Mouse (Mus musculus) MEL (cell line): ENCODE measurements around the gene Znrf1. TPM values are rescaled to one million over a fixed set of nuclear protein-coding genes. Genes with fewer than 3 reads are reported as not detected.

Source experiments
- DNase-seq: peaks from one replicate; pipeline ENCODE4 v3.0.0; 2011; ENCODE audit warnings: low read depth, low spot score
- H3K27ac ChIP-seq: 2 replicates; pipeline ENCODE4 v1.5.1; 2012; ENCODE audit warnings: low read depth, mild to moderate bottlenecking, control low read depth, low read length, moderate library complexity; ENCODE audit not compliant: control insufficient read depth
- H3K27me3 ChIP-seq, 2 experiments: fragments of 150-350 bp in 1 of 2; sonication (generic) in 1 of 2; 2 replicates each; pipeline ENCODE4 v1.6.1; 2012; ENCODE audit warnings: low read length in 2 of 2, mild to moderate bottlenecking in 2 of 2, improper control_type of control experiment in 1 of 2, moderate library complexity in 1 of 2; ENCODE audit not compliant: insufficient read depth in 2 of 2, control insufficient read depth in 1 of 2
- H3K36me3 ChIP-seq, 2 experiments: 2 replicates each; pipeline ENCODE4 v1.6.1; 2012 to 2014; ENCODE audit warnings: low read length in 2 of 2, improper control_type of control experiment in 1 of 2, inconsistent platforms in 1 of 2, mild to moderate bottlenecking in 1 of 2; ENCODE audit not compliant: insufficient read depth in 2 of 2, control insufficient read depth in 1 of 2
- H3K4me1 ChIP-seq, 2 experiments: fragments of 150-350 bp in 1 of 2; sonication (generic) in 1 of 2; 2 replicates each; pipeline ENCODE4 v1.6.1; 2012; ENCODE audit warnings: low read length in 2 of 2, improper control_type of control experiment in 1 of 2, mild to moderate bottlenecking in 1 of 2; ENCODE audit not compliant: insufficient read depth in 2 of 2, control insufficient read depth in 1 of 2
- H3K4me3 ChIP-seq, 2 experiments: fragments of 150-350 bp in 1 of 2; sonication (generic) in 1 of 2; 2 replicates each; pipeline ENCODE4 v1.5.1; 2012; ENCODE audit warnings: low read depth in 2 of 2, low read length in 2 of 2, mild to moderate bottlenecking in 2 of 2, moderate library complexity in 2 of 2, control low read depth in 1 of 2, improper control_type of control experiment in 1 of 2; ENCODE audit not compliant: control insufficient read depth in 1 of 2, insufficient read depth in 1 of 2
- H3K79me2 ChIP-seq: 2 replicates; pipeline ENCODE4 v1.6.1; 2012; ENCODE audit warnings: mild to moderate bottlenecking, low read length, moderate library complexity; ENCODE audit not compliant: control insufficient read depth, poor library complexity, insufficient read depth
- H3K9ac ChIP-seq: 2 replicates; pipeline ENCODE4 v1.6.1; 2012; ENCODE audit warnings: low read depth, mild to moderate bottlenecking, control low read depth, low read length, moderate library complexity; ENCODE audit not compliant: control insufficient read depth, poor library complexity, severe bottlenecking
- H3K9me3 ChIP-seq: fragments of 150-350 bp; sonication (generic); replicated peaks from 2 replicates; pipeline ENCODE4 v1.6.1; 2012; ENCODE audit warnings: mild to moderate bottlenecking, low read length, improper control_type of control experiment, moderate library complexity; ENCODE audit not compliant: insufficient read depth
- BHLHE40 ChIP-seq: IDR thresholded peaks from 2 replicates; pipeline ENCODE4 v1.6.1; 2012; ENCODE audit warnings: low read depth, mild to moderate bottlenecking, inconsistent platforms, low read length, improper control_type of control experiment, borderline replicate concordance
- CHD1 ChIP-seq: IDR thresholded peaks from 2 replicates; pipeline ENCODE4 v1.6.1; 2012; ENCODE audit warnings: low read depth, mild to moderate bottlenecking, inconsistent platforms, low read length, improper control_type of control experiment
- CTCF ChIP-seq, 3 experiments: IDR thresholded peaks in 2 of 3; conservative IDR thresholded peaks in 1 of 3; 2 replicates each; pipeline ENCODE4 v1.5.1; 2011 to 2012; ENCODE audit warnings: low read length in 3 of 3, low read depth in 2 of 3, mild to moderate bottlenecking in 2 of 3, improper control_type of control experiment in 1 of 3, inconsistent platforms in 1 of 3, mixed read lengths in 1 of 3, moderate library complexity in 1 of 3; ENCODE audit not compliant: control insufficient read depth in 1 of 3, insufficient read depth in 1 of 3, poor library complexity in 1 of 3, severe bottlenecking in 1 of 3
- ELF1 ChIP-seq: IDR thresholded peaks from 2 replicates; pipeline ENCODE4 v1.6.1; 2014; ENCODE audit warnings: low read depth, mild to moderate bottlenecking, inconsistent platforms, low read length, improper control_type of control experiment, moderate library complexity
- EP300 ChIP-seq, 2 experiments: IDR thresholded peaks; 2 replicates each; pipeline ENCODE4 v1.6.1; 2011; ENCODE audit warnings: improper control_type of control experiment in 2 of 2, low read length in 2 of 2, low read depth in 1 of 2, mild to moderate bottlenecking in 1 of 2
- ETS1 ChIP-seq: IDR thresholded peaks from 2 replicates; pipeline ENCODE4 v1.6.1; 2012; ENCODE audit warnings: low read depth, mild to moderate bottlenecking, inconsistent platforms, low read length, improper control_type of control experiment, moderate library complexity
- GABPA ChIP-seq: IDR thresholded peaks from 2 replicates; pipeline ENCODE4 v1.6.1; 2012; ENCODE audit warnings: low read depth, mild to moderate bottlenecking, inconsistent platforms, low read length, improper control_type of control experiment, moderate library complexity
- HCFC1 ChIP-seq: IDR thresholded peaks from 2 replicates; pipeline ENCODE4 v1.6.1; 2012; ENCODE audit warnings: low read depth, mild to moderate bottlenecking, inconsistent platforms, low read length, improper control_type of control experiment, moderate library complexity
- KAT2A ChIP-seq: conservative IDR thresholded peaks from 2 replicates; pipeline ENCODE4 v1.6.1; 2012; ENCODE audit warnings: low read depth, low read length, improper control_type of control experiment, inconsistent platforms
- MAX ChIP-seq: IDR thresholded peaks from 2 replicates; pipeline ENCODE4 v1.6.1; 2011; ENCODE audit warnings: low read length, improper control_type of control experiment
- MAZ ChIP-seq: IDR thresholded peaks from 2 replicates; pipeline ENCODE4 v1.6.1; 2012; ENCODE audit warnings: low read depth, mild to moderate bottlenecking, inconsistent platforms, low read length, improper control_type of control experiment
- MEF2A ChIP-seq: IDR thresholded peaks from 2 replicates; pipeline ENCODE4 v1.6.1; 2014; ENCODE audit warnings: low read depth, mild to moderate bottlenecking, inconsistent platforms, low read length, improper control_type of control experiment; ENCODE audit not compliant: poor library complexity, insufficient replicate concordance, severe bottlenecking; ENCODE audit errors: extremely low read depth
- MYB ChIP-seq: IDR thresholded peaks from 2 replicates; pipeline ENCODE4 v1.6.1; 2011; ENCODE audit warnings: mild to moderate bottlenecking, low read depth, low read length, improper control_type of control experiment
- NELFE ChIP-seq: IDR thresholded peaks from 2 replicates; pipeline ENCODE4 v1.6.1; 2011; ENCODE audit warnings: low read depth, low read length, improper control_type of control experiment
- NRF1 ChIP-seq: IDR thresholded peaks from 2 replicates; pipeline ENCODE4 v1.6.1; 2014; ENCODE audit warnings: low read depth, mild to moderate bottlenecking, inconsistent platforms, low read length, improper control_type of control experiment, moderate library complexity; ENCODE audit not compliant: poor library complexity, insufficient read depth, severe bottlenecking
- POLR2A ChIP-seq, 2 experiments: IDR thresholded peaks; 2 replicates each; pipeline ENCODE4 v1.6.1; 2011 to 2012; ENCODE audit warnings: low read length in 2 of 2, mild to moderate bottlenecking in 2 of 2, control low read depth in 1 of 2, improper control_type of control experiment in 1 of 2, low read depth in 1 of 2, moderate library complexity in 1 of 2; ENCODE audit not compliant: control insufficient read depth in 1 of 2, insufficient read depth in 1 of 2, poor library complexity in 1 of 2
- POLR2AphosphoS2 ChIP-seq: IDR thresholded peaks from 2 replicates; pipeline ENCODE4 v1.6.1; 2011; ENCODE audit warnings: low read length, improper control_type of control experiment
- POLR2AphosphoS5 ChIP-seq: IDR thresholded peaks from 2 replicates; pipeline ENCODE4 v1.6.1; 2012; ENCODE audit warnings: low read depth, borderline replicate concordance, mild to moderate bottlenecking, inconsistent platforms, low read length, moderate library complexity, mixed read lengths
- RAD21 ChIP-seq: IDR thresholded peaks from 2 replicates; pipeline ENCODE4 v1.6.1; 2011; ENCODE audit warnings: mild to moderate bottlenecking, low read depth, low read length, improper control_type of control experiment
- RCOR1 ChIP-seq: IDR thresholded peaks from 2 replicates; pipeline ENCODE4 v1.6.1; 2012; ENCODE audit warnings: low read depth, mild to moderate bottlenecking, inconsistent platforms, low read length, improper control_type of control experiment
- SIN3A ChIP-seq: IDR thresholded peaks from 2 replicates; pipeline ENCODE4 v1.6.1; 2012; ENCODE audit warnings: low read length, improper control_type of control experiment, inconsistent platforms
- SMC3 ChIP-seq: IDR thresholded peaks from 2 replicates; pipeline ENCODE4 v1.6.1; 2011; ENCODE audit warnings: low read depth, low read length, improper control_type of control experiment
- TAL1 ChIP-seq: IDR thresholded peaks from 2 replicates; pipeline ENCODE4 v1.6.1; 2012; ENCODE audit warnings: mild to moderate bottlenecking, inconsistent platforms, low read length, moderate library complexity, mixed read lengths
- TBP ChIP-seq: IDR thresholded peaks from 2 replicates; pipeline ENCODE4 v1.8.0; 2011; ENCODE audit warnings: low read depth, low read length, improper control_type of control experiment
- TCF12 ChIP-seq: IDR thresholded peaks from 2 replicates; pipeline ENCODE4 v1.6.1; 2014; ENCODE audit warnings: low read depth, mild to moderate bottlenecking, inconsistent platforms, low read length, improper control_type of control experiment, moderate library complexity
- UBTF ChIP-seq: IDR thresholded peaks from 2 replicates; pipeline ENCODE4 v1.6.1; 2012; ENCODE audit warnings: low read depth, mild to moderate bottlenecking, inconsistent platforms, low read length, improper control_type of control experiment, moderate library complexity, borderline replicate concordance; ENCODE audit not compliant: insufficient read depth
- USF1 ChIP-seq: IDR thresholded peaks from 2 replicates; pipeline ENCODE4 v1.6.1; 2014; ENCODE audit warnings: low read depth, mild to moderate bottlenecking, inconsistent platforms, low read length, improper control_type of control experiment, moderate library complexity
- ZC3H11A ChIP-seq: IDR thresholded peaks from 2 replicates; pipeline ENCODE4 v1.6.1; 2012; ENCODE audit warnings: low read depth, mild to moderate bottlenecking, inconsistent platforms, low read length, improper control_type of control experiment
- ZMIZ1 ChIP-seq: IDR thresholded peaks from 2 replicates; pipeline ENCODE4 v1.6.1; 2012; ENCODE audit warnings: low read depth, mild to moderate bottlenecking, inconsistent platforms, low read length, improper control_type of control experiment, moderate library complexity
- ZNF384 ChIP-seq: IDR thresholded peaks from 2 replicates; pipeline ENCODE4 v1.6.1; 2012; ENCODE audit warnings: low read depth, mild to moderate bottlenecking, inconsistent platforms, low read length, improper control_type of control experiment
- polyA plus RNA-seq, 2 experiments: library from polyadenylated mRNA; stranded (reverse) in 1 of 2; unstranded in 1 of 2; fragments of >175 nt in 1 of 2; fragments of >200 nt in 1 of 2; gene quantifications; 2 replicates each; pipeline versions ENCODE4 v1.2.1 to v1.2.4; 2012; ENCODE audit warnings: low replicate concordance in 2 of 2, low read depth in 1 of 2; ENCODE audit not compliant: insufficient read length in 2 of 2, insufficient read depth in 1 of 2, missing spikeins in 1 of 2
- total RNA-seq: library from RNA; depleted of rRNA; stranded (reverse); fragments of 300-350 nt; gene quantifications from 2 replicates; pipeline ENCODE4 v1.2.3, GENCODE M21; 2012

The Znrf1 gene
- total and polyA plus RNA-seq, 3 experiments, result 18.4 to 36.0 TPM; not detected in 1

GRCm38 (mm10) chr8:111569926-111570325 lies 34.0 kb downstream of the Znrf1 start:
- Histone ChIP-seq H3K36me3 (peaks cover 0 to 59% of the 10 kb centered on the region in 2 experiments; a peak in 2 of 4 replicates), H3K4me3 (no peak overlapping the region), H3K27ac (no peak overlapping the region), H3K79me2 (peaks cover 13% of the 10 kb centered on the region), H3K9ac (no peak overlapping the region), H3K27me3 (no peaks in the 10 kb centered on the region), H3K4me1 (peaks cover 39 to 52% of the 10 kb centered on the region in 2 experiments), H3K9me3 (no peaks in the 10 kb centered on the region)
- no peak for DNase-seq
- no peak for TF ChIP-seq TCF12
- no peak for TF ChIP-seq USF1
- TF ChIP-seq KAT2A, result no peak
- TF ChIP-seq MEF2A, result no peak
- no peak for TF ChIP-seq TBP
- TF ChIP-seq MYB, result no peak
- no peak for TF ChIP-seq ZNF384
- no peak for TF ChIP-seq ETS1
- TF ChIP-seq NELFE, result no peak
- TF ChIP-seq POLR2AphosphoS5, result no peak
- no peak for TF ChIP-seq POLR2AphosphoS2
- TF ChIP-seq SMC3, result no peak
- TF ChIP-seq CTCF (IDR thresholded peaks at IDR 0.05 in 2 of 3, conservative IDR thresholded peaks at IDR 0.05 in 1 of 3; ENCODE audit: control insufficient read depth in 1 of 3, insufficient read depth in 1 of 3, low read depth in 2 of 3, low read length in 3 of 3, poor library complexity in 1 of 3, severe bottlenecking in 1 of 3), result no peak
- TF ChIP-seq UBTF, result no peak
- TF ChIP-seq CHD1, result no peak
- no peak for TF ChIP-seq ELF1
- no peak for TF ChIP-seq BHLHE40
- no peak for TF ChIP-seq MAX
- TF ChIP-seq RAD21, result no peak
- TF ChIP-seq ZC3H11A, result no peak

GRCm38 (mm10) chr8:111570432-111570831 lies 34.5 kb downstream of the Znrf1 start:
- Histone ChIP-seq H3K27me3 (no peaks in the 10 kb centered on the region), H3K27ac (no peak overlapping the region), H3K79me2 (peaks cover 14% of the 10 kb centered on the region), H3K4me3 (no peak overlapping the region), H3K9ac (no peak overlapping the region), H3K36me3 (peaks cover 0 to 55% of the 10 kb centered on the region in 2 experiments; a peak in 2 of 4 replicates), H3K9me3 (no peaks in the 10 kb centered on the region), H3K4me1 (peaks cover 37 to 47% of the 10 kb centered on the region in 2 experiments)
- no peak for DNase-seq
- TF ChIP-seq RCOR1, result no peak
- no peak for TF ChIP-seq NRF1
- TF ChIP-seq TAL1, result no peak
- TF ChIP-seq CHD1, result no peak
- TF ChIP-seq ZMIZ1, result no peak
- TF ChIP-seq TCF12, result no peak
- no peak for TF ChIP-seq CTCF (IDR thresholded peaks at IDR 0.05 in 2 of 3, conservative IDR thresholded peaks at IDR 0.05 in 1 of 3; ENCODE audit: control insufficient read depth in 1 of 3, insufficient read depth in 1 of 3, low read depth in 2 of 3, low read length in 3 of 3, poor library complexity in 1 of 3, severe bottlenecking in 1 of 3)
- TF ChIP-seq RAD21, result no peak
- TF ChIP-seq ZC3H11A, result no peak
- no peak for TF ChIP-seq NELFE
- no peak for TF ChIP-seq SIN3A
- no peak for TF ChIP-seq HCFC1
- no peak for TF ChIP-seq GABPA
- no peak for TF ChIP-seq POLR2A (IDR thresholded peaks at IDR 0.05; ENCODE audit: control insufficient read depth in 1 of 2, insufficient read depth in 1 of 2, low read depth in 1 of 2, low read length in 2 of 2, poor library complexity in 1 of 2)
- no peak for TF ChIP-seq USF1
- TF ChIP-seq MAZ, result no peak
- TF ChIP-seq TBP, result no peak
- TF ChIP-seq BHLHE40, result no peak
- TF ChIP-seq UBTF, result no peak
- TF ChIP-seq EP300 (IDR thresholded peaks at IDR 0.05; ENCODE audit: low read depth in 1 of 2, low read length in 2 of 2), result no peak
